Mouse (Mus musculus): ENCODE data around the gene Tmem86b.
"Not testable (repeated sequence)": the region's sequence is repeated elsewhere in the genome, so short reads cannot be mapped to it uniquely, and the experiment has no call there.

Gene Tmem86b

GRCm38 (mm10) chr7:4647992-4648391 lies 16.8 kb upstream of the Tmem86b start:
- DNase-seq (ENCODE audit: low spot score in 2 of 2): no peak

DNA sequence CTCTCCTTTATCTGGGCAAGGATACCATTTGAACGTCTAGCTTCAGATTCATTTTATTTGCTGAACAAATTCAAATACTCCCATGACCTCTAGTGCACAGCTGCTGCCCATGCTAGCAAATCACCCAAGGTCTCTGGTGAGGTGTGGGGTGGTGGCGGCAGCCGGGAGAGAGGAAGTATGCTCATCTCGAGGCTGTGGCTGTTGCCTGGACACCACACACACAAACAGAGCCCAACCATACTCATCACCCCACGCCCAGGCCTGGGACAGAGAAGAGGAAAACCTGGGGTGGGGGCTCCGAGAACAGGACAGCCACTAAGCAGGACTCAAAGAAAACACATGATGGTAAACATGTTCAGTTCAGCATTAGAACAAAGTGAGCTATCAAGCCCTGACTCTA lies 16.1 kb upstream of the Tmem86b start:
- DNase-seq (ENCODE audit: low spot score in 2 of 2): no peak

DNA sequence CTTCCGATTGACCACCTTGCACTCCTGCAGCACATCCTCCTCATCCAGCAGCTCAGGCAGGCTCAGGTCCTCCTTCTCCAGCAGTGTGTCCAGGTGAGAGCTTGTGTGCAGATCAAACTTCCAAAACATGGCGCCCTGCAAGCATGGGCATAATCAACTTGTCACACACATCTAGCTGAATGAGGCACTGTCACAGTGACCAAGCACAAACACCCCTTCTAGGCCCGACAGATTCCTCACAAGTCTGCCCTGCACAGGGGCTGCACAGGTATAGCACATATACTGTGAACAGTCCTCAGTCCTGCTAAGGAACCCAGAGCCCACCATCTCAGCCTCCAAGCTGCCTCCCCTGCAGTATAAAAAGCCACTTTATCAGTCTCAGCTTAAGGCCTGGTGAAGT lies 15.6 kb upstream of the Tmem86b start:
- no peak for DNase-seq (ENCODE audit: low spot score in 2 of 2)

- no peak for DNase-seq (ENCODE audit: low spot score in 2 of 2)
These were observed 12.0 kb upstream of the Tmem86b start for GRCm38 (mm10) chr7:4643225-4643624.

DNA sequence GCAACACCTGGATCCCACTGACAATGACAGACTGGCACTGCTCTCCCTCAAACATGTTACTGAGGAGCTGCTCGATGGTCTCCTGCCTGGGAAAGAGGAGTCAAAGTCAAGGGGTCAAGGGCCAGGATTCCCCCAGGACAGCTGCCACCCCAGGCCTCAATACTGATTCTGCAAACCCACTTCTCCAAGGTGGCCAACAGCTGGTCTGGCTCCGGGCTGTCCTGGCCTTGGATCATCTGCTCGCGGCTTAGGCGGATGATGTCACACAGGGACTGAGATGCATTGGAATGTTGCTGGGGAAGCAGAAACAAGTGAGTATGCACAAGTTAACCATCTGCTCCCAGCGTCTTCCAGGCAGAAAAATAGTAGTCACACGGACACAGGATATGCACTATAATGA lies 10.7 kb upstream of the Tmem86b start:
- no peak for DNase-seq (ENCODE audit: low spot score in 2 of 2)

DNA sequence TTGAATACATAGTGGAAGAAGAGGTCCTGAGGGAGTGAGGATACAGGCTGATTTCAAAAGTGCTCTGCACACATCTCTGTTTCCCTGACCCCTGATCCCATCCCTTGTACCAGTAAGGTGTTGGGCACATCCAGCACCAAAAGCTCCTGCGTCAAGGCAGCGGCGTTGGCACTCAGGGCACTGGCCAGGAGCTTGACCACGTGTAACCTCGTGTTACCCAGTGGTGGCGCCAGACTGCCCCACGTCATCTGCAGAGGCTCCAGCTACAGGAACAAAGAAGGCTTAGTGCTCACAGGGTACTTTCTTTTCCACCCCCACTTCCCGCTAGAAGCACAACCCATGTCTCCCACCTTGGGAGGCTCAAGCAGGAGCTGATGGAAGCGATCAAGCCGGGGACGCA lies 9.9 kb upstream of the Tmem86b start:
- DNase-seq (ENCODE audit: low spot score in 2 of 2): no peak

- no peak for DNase-seq (ENCODE audit: low spot score in 2 of 2)
These were observed 5.0 kb upstream of the Tmem86b start for GRCm38 (mm10) chr7:4636179-4636578.

GRCm38 (mm10) chr7:4630198-4630597 lies 1.0 kb downstream of the Tmem86b start:
- no peak for DNase-seq (ENCODE audit: low spot score in 2 of 2)

DNA sequence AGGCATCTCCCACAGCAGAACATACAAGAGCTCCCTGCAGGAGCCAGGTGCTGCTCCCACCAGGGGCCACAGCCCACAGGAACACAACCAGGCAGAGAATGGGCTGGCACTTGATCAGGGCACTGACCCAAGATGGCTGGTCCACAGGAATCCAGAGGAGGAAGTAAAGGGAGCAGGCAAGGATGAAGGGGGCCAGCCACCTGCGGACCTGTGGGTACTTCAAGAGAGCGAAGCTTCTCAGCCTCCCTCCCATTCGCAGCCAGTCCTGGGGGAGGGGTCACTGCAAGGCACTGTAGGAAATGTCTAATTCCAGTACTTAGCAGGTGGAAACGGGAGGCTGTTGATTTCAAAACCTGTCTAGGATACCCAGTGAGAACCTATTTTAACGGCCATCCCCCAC lies 1.6 kb downstream of the Tmem86b start:
- DNase-seq (ENCODE audit: low spot score in 2 of 2): no peak

- DNase-seq (ENCODE audit: low spot score in 2 of 2): no peak
These were observed 5.3 kb downstream of the Tmem86b start for GRCm38 (mm10) chr7:4625928-4626327.

GRCm38 (mm10) chr7:4624343-4624742 lies 6.9 kb downstream of the Tmem86b start:
- no peak for DNase-seq (ENCODE audit: low spot score in 2 of 2)

- no peak for DNase-seq (ENCODE audit: low spot score in 2 of 2)
These were observed 7.6 kb downstream of the Tmem86b start for GRCm38 (mm10) chr7:4623544-4624189.

- DNase-seq (ENCODE audit: low spot score in 2 of 2): no peak
These were observed 11.2 kb downstream of the Tmem86b start for GRCm38 (mm10) chr7:4619979-4620378.

DNA sequence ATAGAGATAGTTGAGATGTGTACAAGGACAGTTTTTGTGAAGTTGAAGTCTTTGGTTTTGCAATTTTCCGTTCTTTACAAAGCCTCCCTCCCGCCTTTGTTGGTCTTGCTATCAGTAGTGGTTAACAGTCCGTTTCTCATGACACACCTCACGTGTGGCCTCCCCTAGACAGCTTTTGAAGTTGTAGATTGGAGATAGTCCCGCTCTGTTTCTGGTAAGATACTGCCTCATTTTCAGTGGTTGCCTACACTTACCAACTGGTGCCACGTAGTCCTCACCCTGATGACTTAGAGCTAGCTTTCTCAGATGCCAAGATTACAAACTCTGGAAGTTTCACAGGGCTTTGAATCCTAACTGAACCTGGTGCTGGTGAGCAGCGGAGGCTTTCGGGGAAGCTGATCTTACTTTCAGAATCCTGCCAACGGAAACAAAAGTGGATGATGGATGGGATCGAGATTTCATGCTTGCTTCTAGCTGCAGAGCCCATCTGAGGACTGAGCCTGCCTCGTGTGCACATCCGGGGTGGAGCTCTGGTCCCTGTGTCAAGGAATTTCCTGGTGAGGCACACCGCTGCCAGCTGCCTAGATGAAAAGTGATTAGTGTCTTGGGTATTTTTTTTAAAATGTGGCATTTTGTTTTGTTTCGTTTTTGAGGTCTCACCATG lies 17.4 kb downstream of the Tmem86b start:
- no peak for DNase-seq (ENCODE audit: low spot score in 2 of 2)

- DNase-seq (ENCODE audit: low spot score in 2 of 2): no peak
These were observed 18.3 kb downstream of the Tmem86b start for GRCm38 (mm10) chr7:4612956-4613355.

GRCm38 (mm10) chr7:4612386-4612785 lies 18.8 kb downstream of the Tmem86b start:
- DNase-seq (ENCODE audit: low spot score in 2 of 2): no peak

DNA sequence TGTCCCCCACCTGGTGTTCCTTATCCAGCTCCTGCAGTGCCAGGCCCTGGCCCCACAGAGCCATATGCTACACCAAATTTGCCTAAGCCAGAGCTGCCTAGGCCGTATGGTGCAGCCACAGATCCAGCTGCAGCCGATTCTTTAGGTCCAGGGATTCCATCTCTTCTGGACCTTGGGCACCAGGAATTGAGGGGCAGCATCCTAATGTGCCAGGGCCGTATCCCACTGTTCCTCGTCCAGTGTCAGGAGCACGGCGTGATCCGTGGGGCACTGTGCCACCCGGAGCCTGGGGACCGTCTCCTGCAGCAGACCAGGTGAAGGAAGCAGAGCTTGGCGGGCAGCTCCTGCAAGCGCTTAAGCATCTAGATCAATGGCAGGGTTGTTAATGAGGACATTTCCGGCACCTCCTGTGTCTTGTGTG lies 19.3 kb downstream of the Tmem86b start:
- DNase-seq (ENCODE audit: low spot score in 2 of 2): no peak

GRCm38 (mm10) chr7:4611511-4611910 lies 19.7 kb downstream of the Tmem86b start:
- no peak for DNase-seq (ENCODE audit: low spot score in 2 of 2)

GRCm38 (mm10) chr7:4608002-4608401 lies 23.2 kb downstream of the Tmem86b start:
- no peak for DNase-seq (ENCODE audit: low spot score in 2 of 2)

DNA sequence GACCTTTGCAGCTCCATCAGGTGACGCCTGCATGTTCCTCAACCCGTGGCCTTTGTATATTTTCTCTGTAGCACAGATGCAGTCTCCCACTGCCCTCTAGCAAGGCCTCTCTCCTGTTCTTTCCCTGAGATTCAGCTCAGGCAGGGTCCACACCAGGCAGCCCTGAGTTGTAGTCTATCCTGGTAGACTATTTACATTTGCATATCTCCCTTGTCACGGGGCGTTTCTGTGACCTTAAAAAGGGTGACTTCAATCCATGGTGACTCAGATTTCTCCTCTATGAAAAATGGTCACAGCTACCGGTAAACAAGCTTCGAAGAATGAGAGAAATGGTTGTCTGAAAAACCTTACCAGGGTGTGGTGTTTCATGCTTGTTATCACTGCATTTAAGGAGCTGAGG lies 27.3 kb downstream of the Tmem86b start, which contains the start of gene Ptprh:
Ptprh (minus strand) TSS at position 169 of the 400 bp plus-strand sequence.
- no peak for DNase-seq (ENCODE audit: low spot score in 2 of 2)

DNA sequence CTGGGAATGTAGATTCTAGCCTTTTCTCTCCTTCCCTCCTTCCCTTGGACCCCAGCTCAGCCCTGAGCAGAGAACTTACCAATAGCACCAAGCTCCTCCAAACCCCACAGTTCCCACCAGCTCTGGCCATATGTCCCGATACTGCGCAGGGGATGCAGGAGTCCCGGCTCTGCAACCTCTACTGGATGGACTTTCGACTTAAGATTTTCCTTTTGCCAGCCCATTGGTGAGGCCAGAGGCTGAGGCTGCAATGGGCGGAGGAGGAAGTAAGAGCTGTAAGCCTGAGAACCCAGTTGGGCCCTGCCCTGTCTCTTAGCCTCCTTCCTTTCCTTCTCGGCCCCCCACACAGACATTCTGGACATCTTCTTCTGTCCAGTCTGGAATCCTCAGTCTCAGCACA lies 28.3 kb downstream of the Tmem86b start:
- DNase-seq (ENCODE audit: low spot score in 2 of 2): no peak

GRCm38 (mm10) chr7:4597046-4597445 lies 34.2 kb downstream of the Tmem86b start:
- DNase-seq (ENCODE audit: low spot score in 2 of 2): not testable (repeated sequence)

DNA sequence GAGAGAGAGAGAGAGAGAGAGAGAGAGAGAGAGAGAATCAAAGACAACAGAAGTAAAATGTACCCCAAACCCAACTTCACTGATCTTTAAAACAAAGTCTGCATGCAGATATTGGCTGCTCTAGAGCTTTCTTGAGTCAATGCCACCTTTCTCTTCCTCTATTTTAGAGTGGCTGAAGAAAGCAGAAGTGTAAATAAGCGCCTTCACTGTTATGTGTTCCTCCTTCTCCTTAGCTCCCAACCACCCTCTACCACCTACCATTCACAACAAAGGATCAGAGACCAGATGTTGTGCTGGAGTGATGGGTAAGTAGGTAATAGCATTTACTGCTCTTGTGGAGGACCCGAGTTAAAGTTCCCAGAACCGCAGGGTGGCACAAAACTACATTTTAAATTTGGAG lies 49.7 kb downstream of the Tmem86b start:
- DNase-seq (ENCODE audit: low spot score in 2 of 2): not testable (repeated sequence)
